Comparison of ENCODE assay signal across 9 mouse cellular contexts in the genomic region with DNA sequence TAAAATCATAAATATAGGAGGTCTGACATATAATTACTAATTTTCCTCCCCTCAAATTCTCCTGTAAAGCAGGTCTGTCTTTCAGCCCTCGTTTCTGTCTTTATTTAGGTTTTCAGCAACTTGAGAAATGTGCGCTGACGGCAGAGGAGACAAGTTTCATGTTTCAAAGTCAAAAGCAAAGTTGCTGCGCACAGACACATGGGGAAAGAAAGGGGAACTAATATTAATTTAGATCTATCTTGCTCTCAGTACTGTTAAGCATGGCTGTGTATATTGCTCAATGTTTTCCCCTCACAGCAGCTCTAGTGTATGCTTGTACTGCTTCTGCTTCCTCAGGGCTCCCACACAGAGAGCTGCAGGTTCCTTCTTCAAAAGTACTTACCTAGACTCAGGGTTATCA. TPM values are rescaled to one million over a fixed set of nuclear protein-coding genes. Genes with fewer than 3 reads are reported as not detected.
A peak's percentile ranks its signal among the peaks of the same experiment; 100 is the strongest.
DNase-seq lines count a peak whose midpoint lies in the region; ATAC-seq and TF ChIP-seq lines count a peak whose summit lies in the region.
"Had no signal": no experiment of that assay in that cellular context is flagged by ENCODE, and none has a peak within 500 bp of the region (broad histone marks: within the 10 kb centered on the region; RNA-seq: fewer than 3 reads in every experiment).

No protein-coding gene starts in this region.

- H3K36me3 ChIP-seq in kidney, postnatal 0 days (ENCODE audit: insufficient read depth, low read length) = no peaks in the 10 kb centered on the region
- H3K36me3 ChIP-seq in embryonic facial prominence, embryonic 10.5 days (replicated peaks) = no peaks in the 10 kb centered on the region
- H3K36me3 ChIP-seq in hindbrain, postnatal 0 days (ENCODE audit: insufficient read depth, low read length) = no peaks in the 10 kb centered on the region

- H3K4me2 ChIP-seq in kidney, postnatal 0 days (ENCODE audit: low read length) = peak overlapping the region; percentile 78; the same call in 1 of the 2 replicates
- H3K4me2 ChIP-seq in hindbrain, postnatal 0 days (ENCODE audit: low read depth, low read length) = peak overlapping the region; percentile 91; the same call in 1 of the 2 replicates

- H3K4me3 ChIP-seq in kidney, postnatal 0 days (replicated peaks; ENCODE audit: low read depth, low read length) = 0 out of 2 replicates have a peak overlapping the region, but pooled peaks have one; percentile 38
- H3K4me3 ChIP-seq in embryonic facial prominence, embryonic 10.5 days = peak overlapping the region; percentile 66; the same call in 1 of the 2 replicates
- H3K4me3 ChIP-seq in hindbrain, postnatal 0 days (ENCODE audit: low read length) = no peak overlapping the region

- TF ChIP-seq CTCF in kidney, postnatal 0 days (IDR thresholded peaks at IDR 0.05; ENCODE audit: low read depth) = no peak
- TF ChIP-seq CTCF in hindbrain, postnatal 0 days (IDR thresholded peaks at IDR 0.05; ENCODE audit: low read depth) = no peak

- 0 out of 2 replicates have a peak, but pooled peaks cover 8% of the 10 kb centered on the region for H3K4me1 ChIP-seq in kidney, postnatal 0 days (replicated peaks; ENCODE audit: insufficient read depth, low read length)
- H3K4me1 ChIP-seq in embryonic facial prominence, embryonic 10.5 days = peaks cover 31% of the 10 kb centered on the region
- peaks cover 10% of the 10 kb centered on the region; the same call in 1 of the 2 replicates for H3K4me1 ChIP-seq in hindbrain, postnatal 0 days (ENCODE audit: insufficient read depth, low read length)

- 33% methylated on average over 4 of the region's 4 CpGs for WGBS in kidney, postnatal 0 days
- WGBS in embryonic facial prominence, embryonic 10.5 days = 39% methylated on average over 4 of the region's 4 CpGs
- 82% methylated on average over 4 of the region's 4 CpGs for WGBS in hindbrain, postnatal 0 days

- H3K9ac ChIP-seq in kidney, postnatal 0 days (ENCODE audit: low read depth, low read length) = no peak overlapping the region
- no peak overlapping the region for H3K9ac ChIP-seq in hindbrain, postnatal 0 days (replicated peaks; ENCODE audit: low read length)

- intact Hi-C loops in gastrocnemius, postnatal 14 days (cut with DNase I; ENCODE audit: low total_unique reads) = no loop called here

- H3K27me3 ChIP-seq in kidney, postnatal 0 days (ENCODE audit: insufficient read depth, low read length) = no peaks in the 10 kb centered on the region
- H3K27me3 ChIP-seq in embryonic facial prominence, embryonic 10.5 days (replicated peaks; ENCODE audit: low read depth, poor library complexity, severe bottlenecking) = peaks cover 32% of the 10 kb centered on the region
- no peaks in the 10 kb centered on the region for H3K27me3 ChIP-seq in hindbrain, postnatal 0 days (ENCODE audit: insufficient read depth, low read length)

- H3K9me3 ChIP-seq in kidney, postnatal 0 days (replicated peaks; ENCODE audit: low read length) = no peaks in the 10 kb centered on the region
- no peaks in the 10 kb centered on the region for H3K9me3 ChIP-seq in embryonic facial prominence, embryonic 10.5 days
- H3K9me3 ChIP-seq in hindbrain, postnatal 0 days (ENCODE audit: low read length) = no peaks in the 10 kb centered on the region

- ATAC-seq in kidney, postnatal 0 days (replicated peaks; ENCODE audit: low FRiP score, low read depth) = no peak
- no peak for ATAC-seq in hindbrain, postnatal 0 days
- ATAC-seq in megakaryocyte progenitor cell, adult 5-6 weeks (replicated peaks; ENCODE audit: poor library complexity) = peak; percentile 21

- peak; percentile 14 for DNase-seq in kidney, postnatal 0 days (ENCODE audit: low spot score)
- DNase-seq in kidney, postnatal 14 days = no peak
- DNase-seq in embryonic facial prominence, embryonic 10.5 days (ENCODE audit: low spot score) = no peak
- DNase-seq in hindbrain, postnatal 0 days (ENCODE audit: low spot score) = no peak
- no peak for DNase-seq in cerebellum, adult 11-12 months
- DNase-seq in T-cell, adult 2 months (ENCODE audit: low spot score) = no peak
- no peak for DNase-seq in gastrocnemius, postnatal 14 days
- DNase-seq: cerebellum, postnatal 14 days had no signal

- no peak overlapping the region for H3K27ac ChIP-seq in kidney, postnatal 0 days
- H3K27ac ChIP-seq in embryonic facial prominence, embryonic 10.5 days (replicated peaks) = no peak overlapping the region
- H3K27ac ChIP-seq in hindbrain, postnatal 0 days = no peak overlapping the region

RNA-seq across cellular contexts. Expression of gene Itga4, which starts 1.7 kb away (rescaled TPM):
- polyA plus RNA-seq in kidney, postnatal 0 days (2015; fragmentation: Nextera tagmentation; extraction: Ambion mirVana) = 1.8 and 2.2 TPM in 2 replicates
- polyA plus RNA-seq in embryonic facial prominence, embryonic 10.5 days (2016; fragmentation: Nextera tagmentation; extraction: Ambion mirVana) = 6.0 and 6.1 TPM in 2 replicates
- total RNA-seq in hindbrain, postnatal 0 days (2014; rRNA removed) = 4.5 and 5.0 TPM in 2 replicates
- polyA plus RNA-seq in hindbrain, postnatal 0 days (2015; fragmentation: Nextera tagmentation; extraction: Ambion mirVana) = 1.9 and 2.0 TPM in 2 replicates
- 111 and 140 TPM in 2 replicates for total RNA-seq in megakaryocyte progenitor cell, adult 5-6 weeks (2015)
- 80.4 and 107 TPM in 2 replicates for total RNA-seq in megakaryocyte progenitor cell, adult 5-6 weeks (2017)
- 1 to 10 TPM; 2.9 to 3.9 TPM for total RNA-seq in gastrocnemius, postnatal 14 days (2021)

Comparison
In these comparisons a context has a peak if more than half of its experiments do, and no peak if none do; other contexts are left out.
1. RNA of gene Itga4, which starts 1.7 kb away (total RNA-seq): 80.4 to 140 TPM in megakaryocyte progenitor cell, adult 5-6 weeks; 4.5 to 5.0 TPM in hindbrain, postnatal 0 days and 2.9 to 3.9 TPM in gastrocnemius, postnatal 14 days; every median in the first group is over 10 times any median in the second.